Mouse (Mus musculus) stomach, embryonic 14.5 days (tissue): ENCODE data around the gene Diras1. TPM values are rescaled to one million over a fixed set of nuclear protein-coding genes. Genes with fewer than 3 reads are reported as not detected.
"Not testable (repeated sequence)": the region's sequence is repeated elsewhere in the genome, so short reads cannot be mapped to it uniquely, and the experiment has no call there.

Source experiments
- ATAC-seq: fragments of 200-750 bp; cut with Nextera tagmentation; 2 replicates; pipeline ENCODE4 v1.8.0; 2017; ENCODE audit warnings: low read depth, moderate TSS enrichment; ENCODE audit not compliant: insufficient number of reproducible peaks, insufficient read depth, low FRiP score
- H3K27ac ChIP-seq: fragments of 300-500 bp; sonication (generic); 2 replicates; pipeline ENCODE4 v1.5.1; 2014; ENCODE audit warnings: mild to moderate bottlenecking, low read length, moderate library complexity, mixed read lengths
- H3K27me3 ChIP-seq: fragments of 300-500 bp; sonication (generic); 2 replicates; pipeline ENCODE4 v1.6.1; 2014; ENCODE audit warnings: low read length, control low read depth, mixed read lengths; ENCODE audit not compliant: control insufficient read depth, insufficient read depth
- H3K36me3 ChIP-seq: fragments of 300-500 bp; sonication (generic); 2 replicates; pipeline ENCODE4 v1.6.1; 2014; ENCODE audit warnings: mild to moderate bottlenecking, control low read depth, low read length, moderate library complexity, mixed read lengths; ENCODE audit not compliant: control insufficient read depth, insufficient read depth
- H3K4me1 ChIP-seq: fragments of 300-500 bp; sonication (generic); 2 replicates; pipeline ENCODE4 v1.6.1; 2014; ENCODE audit warnings: low read length, control low read depth, mixed read lengths; ENCODE audit not compliant: control insufficient read depth, insufficient read depth
- H3K4me2 ChIP-seq: fragments of 300-500 bp; sonication (generic); replicated peaks from 2 replicates; pipeline ENCODE4 v1.6.1; 2014; ENCODE audit warnings: low read depth, low read length, control low read depth
- H3K4me3 ChIP-seq: fragments of 300-500 bp; sonication (generic); 2 replicates; pipeline ENCODE4 v1.5.1; 2014; ENCODE audit warnings: low read depth, low read length, control low read depth
- H3K9ac ChIP-seq: fragments of 300-500 bp; sonication (generic); replicated peaks from 2 replicates; pipeline ENCODE4 v1.6.1; 2014; ENCODE audit warnings: low read depth, mild to moderate bottlenecking, control low read depth, low read length, moderate library complexity, mixed read lengths
- H3K9me3 ChIP-seq: fragments of 300-500 bp; sonication (generic); 2 replicates; pipeline ENCODE4 v1.6.1; 2016; ENCODE audit warnings: low read depth, low read length, control low read depth; ENCODE audit not compliant: control insufficient read depth
- WGBS: fragments of 180-500 bp; shearing (Covaris S2); extraction: QIAGEN DNeasy Blood & Tissue Kit; methylation state at CpG from one replicate; pipeline ENCODE4 v1.1.7; 2014; 5-methylcytosine and 5-hydroxymethylcytosine counted together
- polyA plus RNA-seq: library from polyadenylated mRNA; unstranded; fragments of >200 nt; fragmentation: Nextera tagmentation; extraction: Ambion mirVana; gene quantifications from 2 replicates; pipeline ENCODE4 v1.2.1, GENCODE M21; 2014

Diras1 gene
- 0.20 and 0.41 TPM in 2 replicates for polyA plus RNA-seq

DNA sequence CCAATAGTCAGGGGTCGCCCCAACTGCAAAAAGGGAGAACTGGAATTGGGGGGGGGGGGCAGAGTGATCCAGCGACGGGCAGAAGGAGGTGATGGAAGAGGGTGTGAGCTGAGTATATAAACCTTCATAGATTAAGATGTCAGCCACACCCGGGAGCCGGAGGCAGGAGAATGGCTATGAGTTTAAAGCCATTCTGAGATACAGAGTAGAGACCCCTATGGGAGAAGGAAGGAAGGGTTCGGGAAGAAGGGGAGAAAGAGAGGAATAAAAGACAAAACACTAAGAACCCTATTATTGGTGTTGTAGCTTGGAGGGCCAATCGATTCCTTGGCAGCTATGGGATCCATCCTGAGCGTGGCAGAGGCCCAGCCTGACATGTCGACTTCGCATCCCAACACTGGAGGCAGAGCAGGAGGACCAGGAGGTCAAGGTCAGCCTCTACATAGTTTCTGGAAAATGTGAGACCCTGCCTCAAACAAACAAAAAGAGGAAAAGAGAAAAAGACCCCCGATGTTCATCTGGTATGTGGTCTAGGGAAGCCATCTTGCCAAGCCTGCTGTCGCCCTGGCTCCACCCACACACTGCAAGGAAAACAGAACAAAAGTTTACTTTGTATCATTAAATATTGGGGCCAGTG is at the start of gene Diras1:
Diras1 (minus strand) TSS at position 24 of the 637 bp plus-strand sequence.
- WGBS: 41% methylated on average over 12 of the region's 12 CpGs
- H3K4me3 ChIP-seq: peak within 1 kb of the TSS; percentile 13; the same call in 1 of the 2 replicates
- H3K9ac ChIP-seq: no peak within 1 kb of the TSS
- peaks cover 1% of the 10 kb centered on the region; the same call in 1 of the 2 replicates for H3K36me3 ChIP-seq
- H3K9me3 ChIP-seq: no peaks in the 10 kb centered on the region
- peaks cover 4% of the 10 kb centered on the region; the same call in 1 of the 2 replicates for H3K4me1 ChIP-seq
- H3K27me3 ChIP-seq: peaks cover 8% of the 10 kb centered on the region; the same call in 1 of the 2 replicates
- peak within 1 kb of the TSS; percentile 51 for H3K4me2 ChIP-seq
- no peak within 1 kb of the TSS for H3K27ac ChIP-seq
- ATAC-seq: no peak

DNA sequence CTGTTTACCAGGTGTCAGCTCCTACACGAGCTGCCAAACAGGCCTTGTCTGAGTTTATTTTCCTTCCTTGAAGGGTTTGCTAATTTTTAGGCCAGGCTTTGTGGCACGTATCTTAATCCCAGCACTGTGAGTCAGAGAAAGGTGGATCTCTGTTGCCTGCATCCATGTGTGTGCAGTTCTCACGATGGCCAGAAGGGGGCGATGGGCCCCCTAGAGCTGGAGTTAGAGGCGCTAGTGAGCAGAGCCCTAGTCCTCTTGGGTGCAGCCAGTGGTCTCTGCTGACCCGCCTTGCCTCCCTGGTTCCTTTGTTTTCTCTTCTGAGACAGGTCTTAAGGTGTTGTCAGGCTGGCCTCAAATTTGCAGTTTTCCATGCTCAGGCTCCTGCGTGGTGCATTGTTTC is 48.0 kb upstream of the Diras1 start:
- no peaks in the 10 kb centered on the region for H3K9me3 ChIP-seq
- no peak overlapping the region for H3K4me3 ChIP-seq
- no peak overlapping the region for H3K27ac ChIP-seq
- no peak for ATAC-seq
- 70% methylated on average over 7 of the region's 7 CpGs for WGBS
- no peak overlapping the region for H3K4me2 ChIP-seq
- H3K4me1 ChIP-seq: peaks cover 6% of the 10 kb centered on the region
- no peak overlapping the region for H3K9ac ChIP-seq
- no peaks in the 10 kb centered on the region for H3K27me3 ChIP-seq
- peaks cover 27% of the 10 kb centered on the region for H3K36me3 ChIP-seq

DNA sequence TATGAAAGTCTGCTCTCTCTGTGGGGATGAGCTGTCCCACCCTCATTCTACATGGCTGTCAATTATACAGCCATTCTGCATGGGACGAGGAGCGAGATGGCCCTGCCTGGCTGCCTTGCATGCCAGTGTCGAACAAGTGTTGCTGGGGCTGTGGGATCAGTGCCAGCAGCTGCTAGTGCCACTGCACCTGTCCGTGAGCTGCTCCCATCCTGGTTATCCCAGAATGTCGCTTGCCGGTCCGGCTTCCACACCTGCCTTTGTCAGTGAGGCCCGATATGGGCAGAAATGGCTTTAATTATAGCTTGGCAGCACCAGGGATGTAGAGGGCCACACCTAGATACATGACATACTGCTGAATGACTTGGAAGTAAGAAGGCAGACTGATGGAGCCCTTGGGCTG is 46.8 kb upstream of the Diras1 start:
- Histone ChIP-seq H3K27ac (no peak overlapping the region), H3K36me3 (peaks cover 18% of the 10 kb centered on the region), H3K4me1 (peaks cover 6% of the 10 kb centered on the region), H3K4me3 (no peak overlapping the region), H3K4me2 (no peak overlapping the region), H3K27me3 (no peaks in the 10 kb centered on the region), H3K9ac (no peak overlapping the region), H3K9me3 (no peaks in the 10 kb centered on the region)
- WGBS: 92% methylated on average over 8 of the region's 8 CpGs
- ATAC-seq: no peak

DNA sequence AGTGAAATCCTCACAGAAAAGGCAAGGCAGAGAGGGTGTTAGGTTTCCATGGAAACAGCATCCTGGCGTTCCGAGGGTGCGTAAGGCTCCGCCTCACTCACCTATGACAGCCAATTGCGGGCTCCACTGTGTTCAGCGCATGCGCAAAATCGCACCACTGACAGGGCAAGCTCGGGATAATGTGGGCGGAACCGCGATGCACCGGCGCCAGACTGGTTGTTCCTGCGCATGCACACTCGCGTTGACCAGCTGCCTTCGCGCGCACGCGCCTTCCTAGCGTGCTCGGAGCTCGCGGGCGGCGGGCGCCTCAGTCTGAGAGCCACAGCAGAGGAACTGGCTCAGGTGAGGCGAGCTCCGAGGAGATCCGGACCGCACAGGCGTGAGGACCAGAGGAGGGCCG is 44.4 kb upstream of the Diras1 start, which contains the start of gene Thop1:
Thop1 (plus strand) TSS at position 200 of the 400 bp plus-strand sequence.
- Histone ChIP-seq H3K4me2 (peak within 1 kb of the TSS; percentile 51), H3K4me1 (peaks cover 6% of the 10 kb centered on the region), H3K4me3 (peak within 1 kb of the TSS; percentile 51), H3K27ac (no peak within 1 kb of the TSS), H3K9ac (peak within 1 kb of the TSS; percentile 52), H3K27me3 (no peaks in the 10 kb centered on the region), H3K9me3 (no peaks in the 10 kb centered on the region), H3K36me3 (peaks cover 14% of the 10 kb centered on the region)
- ATAC-seq: peak; percentile 96
- under 1% methylated on average over 35 of the region's 35 CpGs for WGBS

GRCm38 (mm10) chr10:81068706-81069105 is 43.2 kb upstream of the Diras1 start:
- H3K4me1 ChIP-seq: peaks cover 6% of the 10 kb centered on the region
- no peak overlapping the region for H3K9ac ChIP-seq
- H3K27ac ChIP-seq: no peak overlapping the region
- H3K27me3 ChIP-seq: no peaks in the 10 kb centered on the region
- no peak overlapping the region for H3K4me2 ChIP-seq
- H3K9me3 ChIP-seq: no peaks in the 10 kb centered on the region
- no peak overlapping the region for H3K4me3 ChIP-seq
- H3K36me3 ChIP-seq: peaks cover 6% of the 10 kb centered on the region
- WGBS: 67% methylated on average over 5 of the region's 5 CpGs
- ATAC-seq: no peak

DNA sequence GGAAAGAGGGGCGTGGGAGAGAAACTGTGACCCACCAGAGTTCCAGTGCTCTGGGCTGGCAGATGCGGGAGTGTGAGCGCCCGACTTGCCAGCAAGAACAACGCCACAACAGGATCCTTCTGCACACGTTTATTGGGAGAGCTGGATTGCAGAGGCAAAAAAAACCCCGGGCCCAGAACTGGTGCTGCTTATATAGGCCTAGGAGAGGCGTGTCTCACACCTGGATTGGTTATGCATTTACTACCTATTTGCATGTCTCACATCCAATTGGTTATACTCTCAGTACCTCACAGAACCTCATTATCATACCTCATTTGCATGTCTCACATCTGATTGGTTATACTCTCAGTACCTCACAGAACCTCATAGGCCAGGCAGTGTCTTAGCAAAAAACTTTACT is 39.1 kb upstream of the Diras1 start:
- not testable (repeated sequence) for H3K4me2 ChIP-seq, H3K36me3 ChIP-seq, H3K4me1 ChIP-seq, H3K4me3 ChIP-seq, H3K27ac ChIP-seq, H3K9ac ChIP-seq, ATAC-seq, H3K9me3 ChIP-seq, H3K27me3 ChIP-seq
- 86% methylated on average over 8 of the region's 8 CpGs for WGBS

DNA sequence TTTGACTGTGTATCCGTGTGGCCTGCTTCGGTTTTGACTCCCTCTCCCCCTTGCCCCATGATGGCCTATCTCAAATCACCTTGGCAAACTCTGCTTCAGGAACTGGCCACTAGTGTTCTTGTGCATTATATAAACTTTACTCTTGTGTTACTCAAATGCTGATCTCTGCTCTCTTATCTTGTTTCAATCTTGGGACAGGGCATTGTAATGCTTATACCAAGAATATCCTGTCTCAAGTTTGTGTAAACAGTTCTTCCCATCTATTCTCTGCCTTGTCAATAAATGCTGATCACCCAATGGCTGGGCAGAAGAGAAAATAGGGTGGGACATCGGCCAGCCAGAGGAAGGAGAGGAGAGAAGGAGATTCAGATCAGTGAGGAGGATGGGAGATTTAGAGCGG is 37.2 kb upstream of the Diras1 start:
- no peaks in the 10 kb centered on the region for H3K27me3 ChIP-seq
- no peak for ATAC-seq
- H3K4me2 ChIP-seq: no peak overlapping the region
- H3K9ac ChIP-seq: no peak overlapping the region
- 50% methylated on average over 4 of the region's 4 CpGs for WGBS
- H3K36me3 ChIP-seq: no peaks in the 10 kb centered on the region
- H3K4me3 ChIP-seq: no peak overlapping the region
- no peaks in the 10 kb centered on the region for H3K9me3 ChIP-seq
- H3K27ac ChIP-seq: no peak overlapping the region
- peaks cover 12% of the 10 kb centered on the region for H3K4me1 ChIP-seq

GRCm38 (mm10) chr10:81059603-81060543 is 34.4 kb upstream of the Diras1 start, which contains the start of gene Sgta:
Sgta (minus strand) TSS chr10:81060181.
- H3K27ac ChIP-seq: no peak within 1 kb of the TSS
- ATAC-seq: peak; percentile 94
- no peaks in the 10 kb centered on the region for H3K27me3 ChIP-seq
- H3K9me3 ChIP-seq: no peaks in the 10 kb centered on the region
- H3K4me2 ChIP-seq: peak within 1 kb of the TSS; percentile 89
- WGBS: 0% methylated on average over 48 of the region's 48 CpGs
- H3K9ac ChIP-seq: peak within 1 kb of the TSS; percentile 75
- H3K4me3 ChIP-seq: peak within 1 kb of the TSS; percentile 84
- H3K4me1 ChIP-seq: peaks cover 12% of the 10 kb centered on the region
- no peaks in the 10 kb centered on the region for H3K36me3 ChIP-seq
